Mouse (Mus musculus) MEL-GATA-1-ER (cell line): ENCODE measurements around the gene Plppr1.

Experiments
- DNase-seq: peaks from one replicate; pipeline ENCODE4 v3.0.0-alpha.2; 2012; ENCODE audit warnings: low read depth; ENCODE audit errors: extremely low read depth

Gene Plppr1

DNA sequence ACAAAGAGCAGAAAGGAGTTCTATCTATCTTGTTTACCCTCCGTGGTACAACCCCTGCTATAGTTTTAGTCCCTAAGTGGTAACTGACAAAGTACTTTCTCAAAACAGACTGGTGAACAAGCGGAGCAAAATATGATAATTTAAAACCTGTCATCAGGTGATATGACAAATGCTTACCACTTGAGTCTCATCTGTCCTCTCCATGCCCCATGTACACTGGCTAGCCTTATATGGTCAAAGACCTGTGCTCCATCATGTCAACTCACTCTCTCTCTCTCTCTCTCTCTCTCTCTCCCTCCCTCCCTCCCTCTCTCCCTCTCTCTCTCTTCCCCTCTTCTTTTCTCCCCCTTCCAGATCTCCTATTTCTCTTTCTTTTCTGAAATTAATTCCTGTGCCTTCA is 59.8 kb downstream of the Plppr1 start:
- no peak for DNase-seq

DNA sequence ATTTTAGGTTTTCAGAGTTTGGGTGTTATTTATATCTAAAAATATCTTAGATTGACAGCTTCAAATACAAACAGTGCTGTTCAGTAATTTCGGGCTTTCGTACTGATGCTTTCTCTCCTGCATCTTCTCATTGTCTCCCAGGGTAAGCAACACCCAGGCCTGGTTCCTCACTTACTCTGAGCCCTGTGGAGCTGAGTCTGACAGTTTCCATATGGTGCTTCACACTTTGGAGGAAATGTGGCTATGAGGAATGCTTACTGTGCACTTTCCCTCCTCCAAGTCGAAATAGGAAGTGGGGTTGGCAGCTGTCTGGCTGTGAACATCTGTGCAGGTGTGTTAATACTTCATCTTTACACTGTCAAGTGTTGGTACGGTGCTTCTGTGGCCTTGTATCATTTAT is 85.7 kb downstream of the Plppr1 start:
- no peak for DNase-seq

DNA sequence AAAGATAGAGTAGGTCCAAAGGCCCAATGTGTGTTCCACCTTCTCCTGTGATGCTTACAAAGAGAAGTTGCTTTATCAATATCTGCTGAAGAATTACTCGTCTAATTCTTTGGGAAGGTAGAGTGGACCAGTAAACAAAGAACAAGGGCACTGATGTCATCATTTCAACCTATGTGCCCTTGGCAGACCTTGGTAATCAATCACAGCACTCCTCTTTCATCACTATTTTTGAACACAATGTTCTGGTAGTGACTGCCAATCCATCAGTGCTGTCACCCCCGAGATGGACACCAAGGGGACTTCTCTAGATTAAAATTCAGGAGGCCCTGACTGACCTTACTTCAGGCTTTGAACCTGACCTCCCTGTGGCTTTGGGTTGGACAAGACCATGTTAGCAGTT is 89.7 kb downstream of the Plppr1 start:
- no peak for DNase-seq

DNA sequence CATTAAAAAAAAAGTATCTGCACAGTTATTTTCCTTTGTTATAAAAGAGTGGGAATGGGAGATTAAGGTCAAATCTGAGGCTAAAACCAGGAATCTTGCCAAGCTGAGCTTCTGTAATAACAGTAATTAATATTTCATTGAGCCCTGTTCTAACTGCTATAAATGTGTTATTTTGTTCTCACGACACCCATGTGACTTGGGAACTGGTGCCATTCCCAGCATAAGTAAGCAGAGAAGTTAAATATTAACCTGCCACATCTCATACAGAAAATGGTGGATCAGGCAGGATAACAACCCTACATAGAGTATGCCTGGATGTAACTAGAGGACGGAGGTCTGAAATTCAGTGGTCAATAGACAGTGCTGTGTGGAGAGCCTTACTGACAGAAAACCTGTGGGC is 90.2 kb downstream of the Plppr1 start:
- no peak for DNase-seq

DNA sequence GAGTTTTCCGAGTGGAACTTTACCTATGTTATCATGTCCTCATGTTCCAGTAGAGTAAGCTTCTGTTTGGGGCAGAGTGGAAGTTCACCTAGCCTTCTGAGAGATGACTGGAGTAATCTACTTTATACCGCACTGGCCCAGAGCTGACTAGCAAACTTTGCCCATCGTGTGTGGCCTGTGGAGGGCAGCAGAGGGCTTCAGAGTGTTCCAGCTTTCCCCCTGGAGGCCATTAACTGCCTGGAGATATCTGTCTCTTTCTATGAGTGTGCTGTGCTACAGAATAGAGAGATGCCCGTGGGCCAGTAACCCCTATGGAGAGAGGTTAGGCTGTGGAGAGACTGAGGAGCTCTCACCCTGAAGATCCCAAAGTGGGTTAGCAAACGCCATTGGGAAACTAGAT is 94.8 kb downstream of the Plppr1 start:
- DNase-seq: peak; percentile 1

DNA sequence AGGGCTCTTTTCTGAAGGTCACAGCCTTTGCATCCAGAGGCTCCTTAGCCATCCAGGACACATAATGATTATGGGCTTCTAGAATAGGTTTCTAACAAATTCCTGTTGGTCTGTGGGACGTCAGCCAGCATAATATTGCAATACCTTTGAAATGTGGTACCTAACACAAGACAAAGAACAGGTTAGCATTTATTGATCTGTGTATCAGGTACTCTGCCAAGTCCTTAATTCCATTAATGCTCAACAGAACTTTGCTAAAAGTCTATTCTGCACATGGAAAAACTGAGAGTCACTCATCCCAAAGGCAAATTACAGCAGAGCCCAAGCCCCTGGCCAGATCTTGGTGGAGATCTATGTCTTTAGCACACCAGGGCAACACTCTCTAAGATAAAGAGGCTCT is 97.7 kb downstream of the Plppr1 start:
- no peak for DNase-seq

DNA sequence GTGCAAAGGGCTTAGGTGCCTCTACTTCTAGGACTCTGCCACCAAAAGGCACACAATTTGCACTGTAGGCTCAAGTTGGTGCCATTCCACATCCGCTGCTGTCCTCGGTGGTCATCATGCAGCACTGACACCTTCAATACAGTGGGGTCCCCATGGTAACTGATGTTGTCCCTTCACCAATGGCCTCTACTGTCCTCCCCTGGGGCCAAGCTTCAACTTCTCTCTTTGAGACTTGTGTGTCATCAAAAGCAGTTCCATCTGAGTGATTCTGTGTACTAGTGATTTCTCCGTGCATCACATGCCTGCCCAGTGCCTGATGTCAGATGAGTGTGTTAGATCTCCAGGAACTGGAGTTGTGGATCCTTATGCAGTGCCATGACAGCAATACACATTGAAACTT is 104.2 kb downstream of the Plppr1 start:
- no peak for DNase-seq

DNA sequence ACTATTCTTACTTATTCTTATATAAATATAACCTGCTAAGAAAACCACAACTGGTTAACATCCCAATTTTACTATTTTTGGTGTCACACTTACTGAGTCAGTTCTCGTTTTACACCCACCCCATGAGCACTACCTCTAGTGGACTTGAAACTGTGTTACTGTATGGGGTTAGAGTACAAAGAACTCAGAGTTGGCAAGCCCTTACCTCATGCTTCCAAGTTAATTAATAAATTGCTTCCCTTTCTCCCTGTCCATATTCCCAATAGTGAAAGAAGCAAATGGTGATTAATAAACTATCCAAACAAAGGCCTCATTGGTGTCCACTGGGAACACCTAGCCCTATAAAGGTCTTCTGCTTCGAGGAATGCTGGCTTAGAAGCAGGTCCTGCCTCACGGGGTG is 107.3 kb downstream of the Plppr1 start:
- no peak for DNase-seq

DNA sequence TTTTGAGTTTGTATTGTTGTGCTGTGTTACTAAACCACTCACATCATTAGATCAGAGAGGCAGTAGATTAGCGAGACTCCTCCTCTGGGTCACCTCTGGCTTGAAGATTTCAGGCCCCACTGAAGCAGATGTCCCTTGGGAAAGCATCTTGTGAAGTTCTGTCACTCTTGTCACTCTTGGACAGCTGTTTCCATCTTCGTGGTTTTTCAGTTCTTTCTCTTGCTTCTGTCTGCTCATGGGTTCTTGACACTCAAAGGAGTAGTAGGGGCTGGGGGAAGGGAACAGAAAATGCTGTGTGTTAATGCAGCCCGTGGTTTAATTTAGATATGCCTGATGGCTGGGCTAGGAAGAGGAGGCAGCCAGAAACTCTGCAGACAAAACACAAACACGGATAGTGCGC is 108.0 kb downstream of the Plppr1 start:
- no peak for DNase-seq

DNA sequence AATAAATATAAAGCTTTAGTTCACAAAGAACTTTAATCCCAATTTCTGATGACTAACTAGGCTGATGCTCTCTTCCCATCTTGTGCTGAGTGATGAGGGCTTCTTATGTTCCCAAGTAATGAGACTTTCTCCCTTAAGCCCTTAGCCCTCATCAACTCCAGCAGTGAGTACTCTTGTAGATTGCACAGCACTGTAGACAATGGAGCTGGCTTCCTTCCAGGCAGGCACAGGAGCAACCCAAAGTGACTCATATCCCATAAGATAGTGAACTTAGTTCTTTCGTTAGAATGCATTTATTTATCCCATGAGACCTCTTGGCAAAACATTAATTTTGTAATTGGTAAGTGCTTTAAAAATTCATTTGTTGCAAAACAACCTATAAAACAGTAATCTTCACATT is 110.4 kb downstream of the Plppr1 start:
- no peak for DNase-seq

DNA sequence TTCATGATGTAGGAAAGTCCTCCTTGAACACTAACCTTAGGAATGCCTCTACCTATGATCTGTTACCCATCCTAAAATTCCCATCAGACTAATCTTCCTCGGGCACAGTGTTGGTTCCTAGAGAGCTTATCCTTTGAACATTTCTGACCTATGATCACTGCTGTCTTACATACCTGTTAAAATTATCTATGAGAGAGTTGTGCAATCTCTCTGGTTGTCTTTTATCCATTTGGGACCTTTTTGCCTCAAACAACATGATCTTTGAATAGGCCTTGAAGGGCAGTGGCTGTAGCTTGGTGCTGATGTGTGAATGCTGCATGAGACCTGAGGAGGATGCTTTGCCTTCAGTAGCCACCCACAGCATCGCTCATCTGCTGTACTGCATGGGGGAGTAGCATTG is 119.0 kb downstream of the Plppr1 start:
- no peak for DNase-seq

DNA sequence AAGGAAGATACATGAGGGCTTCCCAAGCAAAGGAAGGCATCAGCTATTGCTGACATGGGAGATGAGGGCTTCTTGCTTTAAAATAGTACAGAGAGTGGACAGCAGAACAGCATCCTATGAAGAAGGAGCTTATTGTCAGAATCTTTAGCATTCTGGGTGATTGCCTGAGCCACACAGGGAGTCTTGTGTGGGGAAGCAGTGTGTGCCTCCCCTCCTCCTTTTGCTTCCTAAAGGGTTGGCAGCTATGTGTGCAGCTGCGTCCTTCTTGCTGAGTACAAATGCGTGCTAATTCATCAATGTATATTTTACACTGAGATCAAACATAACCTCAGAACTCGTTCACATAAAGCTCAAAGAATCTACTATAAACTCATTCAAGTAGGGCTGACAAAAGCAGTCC is 119.8 kb downstream of the Plppr1 start:
- DNase-seq: no peak

DNA sequence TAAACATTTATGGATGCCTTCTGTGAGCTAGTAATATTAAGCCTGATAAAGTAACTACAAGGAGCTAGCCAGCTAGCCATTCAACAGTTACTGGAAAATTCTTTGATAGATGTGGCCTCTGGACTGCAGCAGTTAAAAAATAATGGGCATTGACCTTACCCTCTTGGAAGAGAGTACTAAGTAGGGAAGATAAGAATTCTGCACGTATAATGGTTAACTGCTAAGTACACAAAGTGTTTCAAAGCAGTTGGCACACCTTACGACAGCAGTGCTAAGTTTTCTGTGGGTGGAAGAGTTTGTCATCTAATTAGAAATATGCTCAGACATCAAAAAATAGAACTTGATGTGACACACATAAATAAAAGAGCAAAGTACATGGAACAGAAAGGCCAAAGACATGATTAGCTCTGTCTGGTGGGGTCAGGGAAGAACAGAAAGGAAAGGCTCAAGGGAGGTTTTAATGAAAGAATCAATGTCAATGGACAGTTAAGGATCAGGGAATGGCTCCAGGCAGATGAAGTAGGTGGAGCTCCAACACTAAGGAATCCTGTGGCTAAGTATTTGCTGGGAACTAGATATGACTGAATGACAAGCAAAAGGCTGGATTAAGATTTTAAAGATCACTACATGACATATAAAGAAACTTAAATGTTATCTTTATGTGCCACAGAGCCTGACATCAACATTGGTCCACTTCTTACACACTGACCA is 120.6 kb downstream of the Plppr1 start:
- no peak for DNase-seq

DNA sequence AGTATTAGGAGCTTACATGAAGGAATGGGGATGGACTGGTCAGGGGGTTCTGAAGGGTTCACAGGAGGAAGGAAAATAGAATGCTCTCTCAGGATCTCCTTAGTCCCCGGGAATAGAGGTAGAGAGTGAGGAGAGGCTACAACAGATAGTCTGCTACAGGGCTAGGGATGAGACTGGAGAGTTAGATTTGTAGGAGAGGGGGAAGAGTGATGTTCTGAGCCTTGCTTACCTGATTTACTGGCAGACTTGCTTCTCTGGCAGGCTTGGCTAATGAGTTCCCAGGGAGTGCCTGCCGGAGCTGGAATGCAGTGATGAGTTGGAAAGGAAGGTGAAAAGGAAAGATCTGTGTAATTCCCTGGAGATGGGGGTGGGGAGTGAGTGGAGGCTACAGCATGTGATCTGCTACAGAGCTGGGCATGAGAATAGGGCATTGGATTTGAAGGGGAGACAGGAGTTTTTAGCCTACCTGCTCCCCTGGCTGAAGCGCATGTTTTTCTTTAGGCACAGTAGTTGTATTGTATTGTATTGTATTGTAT is 131.0 kb downstream of the Plppr1 start:
- DNase-seq: no peak

DNA sequence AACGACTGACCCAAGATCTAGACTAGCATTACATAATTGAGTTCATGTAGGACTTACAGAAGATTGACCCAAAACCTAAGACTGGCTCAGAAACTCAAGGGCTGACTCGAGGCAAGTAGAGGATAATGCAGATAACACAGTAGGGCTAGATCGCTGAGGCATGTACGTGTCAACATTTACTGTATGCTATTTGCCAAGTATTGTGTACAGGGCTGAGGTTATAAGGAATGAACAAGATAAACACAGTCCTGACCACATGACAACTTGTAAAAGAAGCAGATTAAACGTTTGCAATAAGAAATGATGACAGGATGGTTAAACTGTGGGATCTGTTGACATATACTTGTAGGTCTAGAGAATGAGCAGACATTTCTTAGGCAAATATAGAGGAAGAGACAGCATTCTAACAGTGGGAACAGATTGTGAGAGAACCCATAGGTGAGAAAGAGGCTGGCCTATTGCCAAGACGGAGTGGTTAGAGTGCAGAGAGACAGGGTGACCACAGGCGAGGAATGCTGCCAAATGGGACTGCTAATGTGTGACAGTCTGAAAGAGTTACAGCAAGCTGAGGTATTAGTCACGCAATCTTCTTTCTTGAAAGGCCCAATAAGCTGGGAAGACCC is 138.2 kb downstream of the Plppr1 start:
- DNase-seq: no peak

DNA sequence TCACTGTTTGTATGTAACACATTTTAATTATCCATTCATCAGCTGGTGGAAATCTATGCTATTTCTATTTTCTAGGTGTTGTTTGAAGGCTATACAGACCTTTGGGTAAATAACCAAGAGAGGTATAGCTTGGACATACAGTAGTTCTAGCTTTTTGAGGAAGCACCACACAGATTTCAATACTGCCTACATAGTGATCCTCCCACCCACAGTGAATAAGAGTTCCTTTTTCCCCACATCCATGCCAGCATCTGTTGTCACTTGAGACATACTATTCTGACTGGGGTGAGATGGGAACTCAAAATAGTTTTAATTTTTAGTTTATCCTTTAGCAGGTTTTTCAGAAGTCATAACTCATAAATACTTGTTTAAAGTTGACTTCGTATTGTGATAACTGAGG is 151.4 kb downstream of the Plppr1 start:
- no peak for DNase-seq

DNA sequence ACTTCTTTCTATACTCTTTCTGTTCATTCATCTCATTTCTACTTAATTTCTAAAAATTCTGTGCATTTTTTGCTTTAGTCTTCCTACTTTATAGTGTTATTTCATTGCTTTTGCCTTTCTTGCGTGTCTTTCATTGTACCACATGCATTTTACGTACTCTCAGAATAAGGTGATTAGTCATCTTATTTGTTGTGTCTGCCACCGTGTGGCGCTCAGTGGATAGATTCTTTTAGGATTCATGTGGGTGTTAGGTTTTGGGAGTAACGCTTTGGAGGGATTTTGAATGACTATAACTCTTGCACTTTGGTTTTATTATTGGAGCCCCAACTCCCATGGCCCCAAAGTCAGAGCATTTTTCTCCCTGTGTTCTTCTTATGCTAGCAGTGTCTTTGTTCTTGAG is 152.5 kb downstream of the Plppr1 start:
- no peak for DNase-seq

DNA sequence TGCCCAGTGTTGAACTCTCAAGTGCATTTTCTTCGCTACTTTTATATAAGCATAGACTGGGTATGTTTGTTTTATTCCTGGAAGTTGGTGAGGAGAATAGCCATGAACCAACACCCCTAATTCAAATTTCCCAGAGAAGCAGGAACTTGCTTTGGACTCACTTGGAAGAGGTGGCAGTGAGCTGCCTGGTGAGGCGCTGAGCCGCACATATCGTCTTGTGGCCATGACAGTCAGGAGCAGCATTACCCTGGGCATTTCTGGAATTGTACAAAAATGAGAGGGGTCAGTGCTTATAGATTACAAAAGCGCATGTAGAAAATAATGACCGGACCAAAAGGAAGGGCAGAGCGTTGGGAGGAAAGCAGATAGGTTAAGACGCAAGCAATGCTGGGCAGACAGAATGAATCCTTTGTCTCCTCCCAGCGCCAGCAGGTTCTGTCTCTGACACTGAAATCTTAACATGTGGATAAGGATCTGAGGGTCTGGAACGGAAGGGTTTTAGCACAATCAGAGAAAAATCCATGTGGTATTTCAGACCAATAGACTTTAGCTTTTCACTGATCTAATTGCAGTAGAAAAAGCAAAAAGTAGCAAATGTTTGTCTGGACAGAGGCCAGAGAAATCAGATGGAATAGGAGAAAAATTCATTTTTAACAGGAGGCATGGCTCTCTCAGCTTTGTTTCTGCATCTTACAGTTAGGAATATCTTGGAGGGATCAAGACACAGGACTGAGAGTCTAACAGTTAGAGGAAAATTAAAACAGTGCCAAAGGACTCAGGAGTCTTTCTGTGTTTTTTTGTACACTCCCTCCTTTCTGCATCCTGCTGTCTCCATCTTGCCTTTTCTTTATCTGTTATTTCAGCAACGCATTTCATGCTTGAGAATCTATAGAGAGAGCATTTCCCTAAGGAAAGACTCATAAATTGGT is 153.8 kb downstream of the Plppr1 start:
- no peak for DNase-seq

DNA sequence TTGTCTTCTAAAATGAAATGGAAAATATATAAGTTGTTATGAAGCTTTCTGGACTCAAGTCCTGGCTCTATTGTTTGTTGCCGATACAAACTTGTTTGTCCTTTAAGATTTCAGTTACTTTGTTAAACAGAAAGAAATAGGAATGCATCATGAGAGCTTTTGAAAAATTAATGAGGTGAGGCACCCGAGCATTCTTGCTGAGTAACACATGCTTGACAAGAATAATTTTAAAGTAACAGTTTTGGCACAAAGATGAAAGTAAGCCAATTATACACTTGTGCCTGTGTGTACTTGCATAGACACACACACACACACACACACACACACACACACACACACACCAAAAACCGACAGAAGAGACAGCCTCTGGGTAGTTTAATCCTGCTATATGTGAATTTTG is 155.3 kb downstream of the Plppr1 start:
- no peak for DNase-seq

DNA sequence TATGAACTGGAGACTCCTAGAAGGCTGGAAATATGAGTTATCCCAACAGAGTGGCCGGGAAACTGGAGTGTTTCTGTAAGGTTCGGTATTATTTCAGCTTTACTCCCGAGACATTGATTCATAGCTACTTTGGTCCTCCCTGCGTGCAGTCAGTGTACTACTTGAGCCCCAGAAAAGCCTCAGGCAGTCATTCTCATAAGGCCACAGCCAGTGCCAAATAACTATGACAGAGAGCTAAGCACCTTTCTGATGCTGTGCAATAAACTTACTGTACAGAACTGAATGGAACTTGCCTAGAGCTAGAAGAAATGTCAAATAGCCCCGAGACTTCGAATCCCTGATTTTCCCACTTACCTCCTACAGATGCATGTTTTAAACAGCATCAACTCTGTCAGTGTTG is 164.4 kb downstream of the Plppr1 start:
- no peak for DNase-seq

DNA sequence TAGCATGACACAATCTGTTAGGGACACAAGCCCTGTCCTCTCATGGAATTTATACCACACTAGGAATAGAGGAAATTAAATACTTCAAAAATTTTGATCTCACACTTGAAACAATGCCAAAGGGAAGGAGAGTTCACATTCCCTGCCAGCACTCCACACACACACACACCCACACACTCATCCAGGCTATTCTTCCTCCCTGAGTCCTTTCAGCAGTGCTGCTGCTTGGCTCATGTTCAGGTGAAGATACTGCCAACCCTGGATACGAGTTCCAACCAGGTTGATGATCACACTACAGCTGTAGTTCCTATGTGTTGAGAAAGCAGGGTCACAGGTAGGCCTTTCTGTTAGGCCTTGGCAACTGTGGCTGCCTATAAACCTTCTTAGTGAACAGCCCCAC is 165.9 kb downstream of the Plppr1 start:
- no peak for DNase-seq
